13 mouse cellular contexts compared by ENCODE assay signal in the genomic region with DNA sequence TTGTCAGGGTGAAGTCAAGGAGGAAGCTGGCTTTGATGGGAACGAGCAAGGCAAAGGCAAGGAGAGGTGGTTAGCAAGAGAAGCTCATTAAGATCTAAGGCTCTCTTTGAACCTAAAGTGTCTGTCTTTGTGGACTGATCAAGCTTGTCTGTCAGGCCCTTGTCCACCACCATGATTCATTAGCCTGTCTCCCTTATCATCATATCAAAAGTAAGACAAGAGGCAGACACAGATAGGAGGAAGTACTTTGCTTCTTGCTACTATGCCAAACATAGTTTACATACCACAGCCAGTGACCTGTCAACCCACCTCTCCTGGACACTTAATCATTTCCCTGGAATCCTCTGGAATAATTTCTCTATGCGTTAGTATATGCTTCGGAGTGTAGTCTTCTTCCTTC.
"Had no signal": no experiment of that assay in that cellular context is flagged by ENCODE, and none has a peak within 500 bp of the region (broad histone marks: within the 10 kb centered on the region; RNA-seq: fewer than 3 reads in every experiment).

No protein-coding gene starts in this region.

- ATAC-seq: intestine, postnatal 0 days; liver, embryonic 12.5 days; midbrain, embryonic 16.5 days had no signal

- H3K27ac ChIP-seq: kidney, embryonic 15.5 days; left cerebral cortex, adult 2 months; limb, embryonic 15.5 days; liver, embryonic 12.5 days; midbrain, embryonic 12.5 days; neural tube, embryonic 13.5 days; stomach, embryonic 15.5 days had no signal

- H3K27me3 ChIP-seq: kidney, embryonic 15.5 days; liver, embryonic 12.5 days; midbrain, embryonic 12.5 days; neural tube, embryonic 13.5 days; stomach, embryonic 15.5 days had no signal

- DNase-seq: kidney, postnatal 14 days; lung, postnatal 10 days; right cerebral cortex, postnatal 14 days; thymus, postnatal 36 days had no signal

- H3K9ac ChIP-seq: kidney, embryonic 15.5 days; limb, embryonic 15.5 days; liver, embryonic 12.5 days; midbrain, embryonic 12.5 days; neural tube, embryonic 13.5 days; stomach, embryonic 15.5 days had no signal

- H3K4me3 ChIP-seq: kidney, embryonic 15.5 days; left cerebral cortex, adult 2 months; limb, embryonic 15.5 days; liver, embryonic 12.5 days; midbrain, embryonic 12.5 days; neural tube, embryonic 13.5 days; stomach, embryonic 15.5 days had no signal

- H3K9me3 ChIP-seq: kidney, embryonic 15.5 days; limb, embryonic 15.5 days; liver, embryonic 12.5 days; midbrain, embryonic 12.5 days; neural tube, embryonic 13.5 days; stomach, embryonic 15.5 days had no signal

- H3K4me1 ChIP-seq: liver, embryonic 12.5 days; midbrain, embryonic 12.5 days; neural tube, embryonic 13.5 days had no signal

- H3K36me3 ChIP-seq: kidney, embryonic 15.5 days; limb, embryonic 15.5 days; liver, embryonic 12.5 days; midbrain, embryonic 12.5 days; neural tube, embryonic 13.5 days; stomach, embryonic 15.5 days had no signal

- H3K4me2 ChIP-seq: kidney, embryonic 15.5 days; limb, embryonic 15.5 days; liver, embryonic 12.5 days; midbrain, embryonic 12.5 days; neural tube, embryonic 13.5 days; stomach, embryonic 15.5 days had no signal
